Mouse (Mus musculus) CH12.LX (cell line): ENCODE measurements around the gene Pheta1. TPM values are rescaled to one million over a fixed set of nuclear protein-coding genes. Genes with fewer than 3 reads are reported as not detected.

Experiments
- DNase-seq: peaks from one replicate; pipeline ENCODE4 v3.0.0-alpha.2; 2013; ENCODE audit errors: extremely low read depth
- H3K27ac ChIP-seq: 2 replicates; pipeline ENCODE4 v1.5.1; 2012; ENCODE audit warnings: low read depth, mild to moderate bottlenecking, control low read depth, moderate library complexity; ENCODE audit not compliant: insufficient read depth
- H3K27me3 ChIP-seq: replicated peaks from 2 replicates; pipeline ENCODE3; 2012; ENCODE audit warnings: inconsistent platforms
- H3K36me3 ChIP-seq, 2 experiments: replicated peaks in 1 of 2; 2 replicates each; pipeline versions ENCODE3 to v1.6.1; 2012; ENCODE audit warnings: inconsistent platforms in 1 of 2, low read length in 1 of 2, mild to moderate bottlenecking in 1 of 2, mixed read lengths in 1 of 2, moderate library complexity in 1 of 2; ENCODE audit not compliant: control insufficient read depth in 1 of 2, insufficient read depth in 1 of 2
- H3K4me1 ChIP-seq, 2 experiments: 2 replicates each; pipeline ENCODE4 v1.6.1; 2012; ENCODE audit warnings: inconsistent platforms in 1 of 2, moderate library complexity in 1 of 2; ENCODE audit not compliant: insufficient read depth in 2 of 2, control insufficient read depth in 1 of 2
- H3K4me2 ChIP-seq: 2 replicates; pipeline ENCODE4 v1.6.1; 2012; ENCODE audit warnings: low read depth, mild to moderate bottlenecking, control low read depth; ENCODE audit not compliant: poor library complexity, insufficient read depth, severe bottlenecking
- H3K4me3 ChIP-seq, 3 experiments: fragments of 150-350 bp in 1 of 3; sonication (generic) in 1 of 3; replicated peaks in 1 of 3; 2 replicates each; pipeline versions ENCODE3 to v1.5.1; 2011 to 2012; ENCODE audit warnings: low read depth in 2 of 3, low read length in 2 of 3, mild to moderate bottlenecking in 2 of 3, moderate library complexity in 2 of 3, control low read depth in 1 of 3, improper control_type of control experiment in 1 of 3, inconsistent platforms in 1 of 3, mixed read lengths in 1 of 3; ENCODE audit not compliant: poor library complexity in 1 of 3
- H3K79me2 ChIP-seq: replicated peaks from 2 replicates; pipeline ENCODE4 v1.6.1; 2012; ENCODE audit warnings: mild to moderate bottlenecking, moderate library complexity; ENCODE audit not compliant: control insufficient read depth, poor library complexity, insufficient read depth, severe bottlenecking; ENCODE audit errors: extremely low read depth
- H3K9ac ChIP-seq: 2 replicates; pipeline ENCODE4 v1.6.1; 2012; ENCODE audit warnings: low read depth, mild to moderate bottlenecking, control low read depth, moderate library complexity; ENCODE audit not compliant: insufficient read depth
- H3K9me3 ChIP-seq: replicated peaks from 2 replicates; pipeline ENCODE3; 2012; ENCODE audit warnings: low read length, inconsistent platforms, mixed read lengths
- CHD1 ChIP-seq: IDR thresholded peaks from 2 replicates; pipeline ENCODE4 v1.6.1; 2012; ENCODE audit warnings: low read depth, low read length, improper control_type of control experiment, inconsistent platforms
- CTCF ChIP-seq, 2 experiments: IDR thresholded peaks in 1 of 2; conservative IDR thresholded peaks in 1 of 2; 2 replicates each; pipeline ENCODE4 v1.5.1; 2011 to 2012; ENCODE audit warnings: low read depth in 2 of 2, low read length in 2 of 2, improper control_type of control experiment in 1 of 2, inconsistent platforms in 1 of 2, mild to moderate bottlenecking in 1 of 2, moderate library complexity in 1 of 2
- E2F4 ChIP-seq: IDR thresholded peaks from 2 replicates; pipeline ENCODE4 v1.6.1; 2011; ENCODE audit warnings: low read depth, low read length, improper control_type of control experiment; ENCODE audit not compliant: insufficient replicate concordance
- EP300 ChIP-seq: IDR thresholded peaks from 2 replicates; pipeline ENCODE4 v1.6.1; 2011; ENCODE audit warnings: low read length, improper control_type of control experiment
- ETS1 ChIP-seq: conservative IDR thresholded peaks from 2 replicates; pipeline ENCODE4 v1.6.1; 2012; ENCODE audit warnings: low read depth, mild to moderate bottlenecking, inconsistent platforms, low read length, improper control_type of control experiment, moderate library complexity
- IRF4 ChIP-seq: IDR thresholded peaks from 2 replicates; pipeline ENCODE4 v1.6.1; 2014; ENCODE audit warnings: low read depth, mild to moderate bottlenecking, inconsistent platforms, low read length, improper control_type of control experiment
- JUN ChIP-seq: IDR thresholded peaks from 2 replicates; pipeline ENCODE4 v1.6.1; 2011; ENCODE audit warnings: low read depth, mild to moderate bottlenecking, low read length, improper control_type of control experiment, moderate library complexity; ENCODE audit not compliant: insufficient read depth
- KAT2A ChIP-seq: IDR thresholded peaks from 2 replicates; pipeline ENCODE4 v1.6.1; 2012; ENCODE audit warnings: low read length, improper control_type of control experiment, inconsistent platforms; ENCODE audit not compliant: insufficient replicate concordance
- MAFK ChIP-seq: IDR thresholded peaks from 2 replicates; pipeline ENCODE4 v1.6.1; 2011; ENCODE audit warnings: low read length, improper control_type of control experiment; ENCODE audit not compliant: insufficient replicate concordance
- MAZ ChIP-seq: IDR thresholded peaks from 2 replicates; pipeline ENCODE4 v1.6.1; 2012; ENCODE audit warnings: low read depth, mild to moderate bottlenecking, inconsistent platforms, low read length, improper control_type of control experiment, moderate library complexity
- MXI1 ChIP-seq: IDR thresholded peaks from 2 replicates; pipeline ENCODE4 v1.6.1; 2011; ENCODE audit warnings: mild to moderate bottlenecking, low read depth, low read length, improper control_type of control experiment
- MYC ChIP-seq: IDR thresholded peaks from 2 replicates; pipeline ENCODE4 v1.6.1; 2011; ENCODE audit warnings: low read depth, mild to moderate bottlenecking, improper control_type of control experiment, low read length
- NRF1 ChIP-seq: IDR thresholded peaks from 2 replicates; pipeline ENCODE4 v1.6.1; 2014; ENCODE audit warnings: low read depth, mild to moderate bottlenecking, inconsistent platforms, low read length, improper control_type of control experiment, moderate library complexity
- PAX5 ChIP-seq: IDR thresholded peaks from 2 replicates; pipeline ENCODE4 v1.6.1; 2012; ENCODE audit warnings: low read length, inconsistent platforms, mixed read lengths
- POLR2A ChIP-seq: IDR thresholded peaks from 2 replicates; pipeline ENCODE4 v1.6.1; 2011; ENCODE audit warnings: low read depth, mild to moderate bottlenecking, improper control_type of control experiment, low read length
- RAD21 ChIP-seq: IDR thresholded peaks from 2 replicates; pipeline ENCODE4 v1.6.1; 2011; ENCODE audit warnings: low read depth, mild to moderate bottlenecking, low read length, improper control_type of control experiment, moderate library complexity
- SIN3A ChIP-seq: IDR thresholded peaks from 2 replicates; pipeline ENCODE4 v1.6.1; 2012; ENCODE audit warnings: low read length, improper control_type of control experiment, inconsistent platforms
- TCF12 ChIP-seq: IDR thresholded peaks from 2 replicates; pipeline ENCODE4 v1.6.1; 2014; ENCODE audit warnings: low read depth, mild to moderate bottlenecking, inconsistent platforms, low read length, improper control_type of control experiment
- UBTF ChIP-seq: IDR thresholded peaks from 2 replicates; pipeline ENCODE4 v1.6.1; 2012; ENCODE audit warnings: low read depth, mild to moderate bottlenecking, inconsistent platforms, low read length, improper control_type of control experiment, moderate library complexity
- USF1 ChIP-seq: IDR thresholded peaks from 2 replicates; pipeline ENCODE4 v1.6.1; 2014; ENCODE audit warnings: low read depth, mild to moderate bottlenecking, inconsistent platforms, low read length, improper control_type of control experiment
- USF2 ChIP-seq: conservative IDR thresholded peaks from 2 replicates; pipeline ENCODE4 v1.6.1; 2011; ENCODE audit warnings: low read depth, low read length, improper control_type of control experiment
- ZKSCAN1 ChIP-seq: IDR thresholded peaks from 2 replicates; pipeline ENCODE4 v1.6.1; 2012; ENCODE audit warnings: low read depth, inconsistent platforms, low read length, improper control_type of control experiment, borderline replicate concordance
- ZMIZ1 ChIP-seq: IDR thresholded peaks from 2 replicates; pipeline ENCODE4 v1.6.1; 2012; ENCODE audit warnings: low read depth, mild to moderate bottlenecking, inconsistent platforms, low read length, improper control_type of control experiment
- dilution Hi-C: fragments of 300-500 bp; cut with MboI; formaldehyde crosslinking; loops from 2 replicates; pipeline ENCODE4 v1.14.3; 2020; ENCODE audit warnings: low sequenced_read_pairs; ENCODE audit not compliant: extremely low pct_unique_long_range_greater_than_20kb, extremely low pct_ligation_motif_present
- in situ Hi-C: fragments of 300-500 bp; cut with MboI; formaldehyde crosslinking; loops from 3 replicates; pipeline ENCODE4 v1.14.3; 2019; ENCODE audit warnings: low sequenced_read_pairs, low pct_ligation_motif_present, low pct_unique_long_range_greater_than_20kb, mixed read lengths
- polyA plus RNA-seq: library from polyadenylated mRNA; unstranded; fragments of >175 nt; gene quantifications from 2 replicates; pipeline ENCODE4 v1.2.1, GENCODE M21; 2012; ENCODE audit warnings: low read depth; ENCODE audit not compliant: insufficient read length
- total RNA-seq, 2 experiments: library from RNA; depleted of rRNA; stranded (reverse); fragments of 300-350 nt in 1 of 2; fragments of >200 nt in 1 of 2; gene quantifications; 2 replicates each; pipeline ENCODE4 v1.2.3; 2012 to 2014

Gene Pheta1
- total and polyA plus RNA-seq, 3 experiments: 1.4 to 4.5 (median 2.0) TPM

- TF ChIP-seq PAX5 (no peak), CTCF (conservative IDR thresholded peaks at IDR 0.05 in 1 of 2, IDR thresholded peaks at IDR 0.05 in 1 of 2; ENCODE audit: low read depth in 2 of 2, low read length in 2 of 2) (no peak), POLR2A (no peak), ZKSCAN1 (no peak), SIN3A (no peak), ZMIZ1 (no peak), IRF4 (no peak), RAD21 (no peak), USF2 (no peak), MAZ (no peak), ETS1 (no peak), MXI1 (no peak)
- peaks cover 40 to 78% of the 10 kb centered on the region in 2 experiments for H3K36me3 ChIP-seq
- in situ Hi-C loops (no loop called here), dilution Hi-C loops (no loop called here)
- H3K79me2 ChIP-seq: no peaks in the 10 kb centered on the region
- no peak for DNase-seq
- H3K9ac ChIP-seq: no peak overlapping the region
- no peaks in the 10 kb centered on the region for H3K9me3 ChIP-seq
- no peaks in the 10 kb centered on the region for H3K27me3 ChIP-seq
- H3K4me2 ChIP-seq: no peak overlapping the region
- no peak overlapping the region for H3K4me3 ChIP-seq
- no peak overlapping the region for H3K27ac ChIP-seq
- peaks cover 9 to 24% of the 10 kb centered on the region in 2 experiments for H3K4me1 ChIP-seq
These were observed 40.6 kb upstream of the Pheta1 start for GRCm38 (mm10) chr5:121808202-121808601.

- Histone ChIP-seq H3K9me3 (no peaks in the 10 kb centered on the region), H3K27ac (no peak overlapping the region), H3K36me3 (peaks cover 45 to 79% of the 10 kb centered on the region in 2 experiments), H3K4me1 (peaks cover 13 to 20% of the 10 kb centered on the region in 2 experiments), H3K4me3 (no peak overlapping the region), H3K4me2 (no peak overlapping the region), H3K27me3 (no peaks in the 10 kb centered on the region), H3K9ac (no peak overlapping the region), H3K79me2 (no peaks in the 10 kb centered on the region)
- TF ChIP-seq SIN3A (no peak), JUN (no peak), CHD1 (no peak), POLR2A (no peak), ETS1 (no peak), USF1 (no peak), UBTF (no peak), KAT2A (no peak), NRF1 (no peak), TCF12 (no peak), EP300 (no peak), E2F4 (no peak), CTCF (conservative IDR thresholded peaks at IDR 0.05 in 1 of 2, IDR thresholded peaks at IDR 0.05 in 1 of 2; ENCODE audit: low read depth in 2 of 2, low read length in 2 of 2) (no peak), IRF4 (no peak), RAD21 (no peak), MAFK (no peak), MYC (no peak), USF2 (no peak)
- no peak for DNase-seq
- dilution Hi-C loops (no loop called here), in situ Hi-C loops (loop anchor here (5.0 kb wide), 1 partner anchor 38 kb away; the partner anchor contains the start of gene Pheta1)
These were observed 39.0 kb upstream of the Pheta1 start for GRCm38 (mm10) chr5:121809667-121810224.
